Mouse (Mus musculus): ENCODE results near the gene Ctnna2.

GRCm38 (mm10) chr6:77847651-77848050 is 131.8 kb downstream of the Ctnna2 start:
- TF ChIP-seq FLI1 (IDR thresholded peaks at IDR 0.05; ENCODE audit: low read length) (no peak), GATA1 (IDR thresholded peaks at IDR 0.05; ENCODE audit: borderline replicate concordance, low read length) (no peak)
